Mouse (Mus musculus) G1E (cell line): ENCODE data around the gene Cdc42bpg. TPM values are rescaled to one million over a fixed set of nuclear protein-coding genes. Genes with fewer than 3 reads are reported as not detected.
A peak's percentile ranks its signal among the peaks of the same experiment; 100 is the strongest.

Experiments used
- ATAC-seq: 2 replicates; pipeline ENCODE4 v1.8.0; 2016; ENCODE audit warnings: mild to moderate bottlenecking; ENCODE audit not compliant: insufficient number of reproducible peaks, poor library complexity, low FRiP score, severe bottlenecking; ENCODE audit errors: extremely low read depth
- DNase-seq: peaks from one replicate; pipeline ENCODE4 v3.0.0; 2012; ENCODE audit warnings: low spot score
- H3K27me3 ChIP-seq: 2 replicates; pipeline ENCODE4 v1.6.1; 2012; ENCODE audit warnings: mild to moderate bottlenecking, low read length, inconsistent platforms; ENCODE audit not compliant: insufficient read depth
- H3K36me3 ChIP-seq: replicated peaks from 2 replicates; pipeline ENCODE3; 2012; ENCODE audit warnings: mild to moderate bottlenecking, inconsistent platforms
- H3K4me1 ChIP-seq: 2 replicates; pipeline ENCODE4 v1.6.1; 2012; ENCODE audit warnings: low read depth, low read length, inconsistent platforms, mixed read lengths; ENCODE audit not compliant: insufficient read depth
- H3K4me3 ChIP-seq: 2 replicates; pipeline ENCODE4 v1.5.1; 2012; ENCODE audit warnings: low read depth, mild to moderate bottlenecking, inconsistent platforms, low read length, moderate library complexity, mixed read lengths
- H3K9me3 ChIP-seq: replicated peaks from 2 replicates; pipeline ENCODE4 v1.6.1; 2012; ENCODE audit warnings: inconsistent platforms
- CTCF ChIP-seq: IDR thresholded peaks from 2 replicates; pipeline ENCODE4 v1.5.1; 2012; ENCODE audit warnings: low read depth, low read length, inconsistent platforms, mixed read lengths
- GATA1 ChIP-seq: IDR thresholded peaks from 2 replicates; pipeline ENCODE4 v1.6.1; 2012; ENCODE audit warnings: borderline replicate concordance, low read length, inconsistent platforms, mixed read lengths
- GATA2 ChIP-seq: IDR thresholded peaks from 2 replicates; pipeline ENCODE4 v1.6.1; 2012; ENCODE audit warnings: low read depth, low read length, inconsistent platforms, borderline replicate concordance
- POLR2AphosphoS5 ChIP-seq: IDR thresholded peaks from 2 replicates; pipeline ENCODE4 v1.6.1; 2012; ENCODE audit warnings: low read depth, low read length, inconsistent platforms; ENCODE audit not compliant: insufficient replicate concordance
- TAL1 ChIP-seq: conservative IDR thresholded peaks from 2 replicates; pipeline ENCODE4 v1.6.1; 2012; ENCODE audit warnings: low read depth, low read length, inconsistent platforms, mixed read lengths
- polyA plus RNA-seq: library from polyadenylated mRNA; stranded (reverse); fragments of >175 nt; gene quantifications from 2 replicates; pipeline ENCODE4 v1.2.3, GENCODE M21; 2012
- total RNA-seq, 2 experiments: library from RNA; stranded (forward) in 1 of 2; stranded (reverse) in 1 of 2; fragments of 200-1000 nt in 1 of 2; fragments of >200 nt in 1 of 2; fragmentation: Nextera tagmentation in 1 of 2; gene quantifications; 2 replicates each; pipeline ENCODE4 v1.2.3; 2014 to 2017

Cdc42bpg gene
- total and polyA plus RNA-seq, 3 experiments: 2.0 to 14.1 (median 5.0) TPM

DNA sequence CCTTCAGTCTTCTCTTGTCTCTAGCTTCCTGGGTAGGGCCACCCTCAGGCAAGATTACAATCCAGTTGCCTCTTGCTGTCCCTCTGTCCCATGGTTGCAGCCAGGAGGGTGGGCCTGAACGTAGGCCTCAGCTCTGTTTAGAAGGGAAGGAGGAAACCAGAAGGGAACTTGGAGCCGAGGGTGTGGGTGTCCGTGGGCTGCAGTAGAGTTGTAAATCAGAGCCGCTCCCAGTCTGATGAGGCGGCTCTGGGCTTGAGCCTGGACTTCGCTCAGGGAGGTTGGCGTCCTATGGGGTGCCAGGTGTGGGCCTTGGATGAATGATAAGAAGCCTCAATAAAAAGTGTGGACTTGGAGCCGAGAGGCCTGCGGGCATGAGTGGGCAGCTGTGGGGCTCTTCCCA lies 42.1 kb upstream of the Cdc42bpg start:
- peaks cover 37% of the 10 kb centered on the region for H3K36me3 ChIP-seq
- TF ChIP-seq CTCF (no peak), GATA2 (no peak), POLR2AphosphoS5 (no peak), GATA1 (no peak), TAL1 (no peak)
- no peak overlapping the region for H3K4me3 ChIP-seq
- peaks cover 19% of the 10 kb centered on the region for H3K4me1 ChIP-seq
- H3K9me3 ChIP-seq: 0 out of 2 replicates have a peak, but pooled peaks cover 2% of the 10 kb centered on the region
- DNase-seq (no peak), ATAC-seq (no peak)
- peaks cover 21% of the 10 kb centered on the region for H3K27me3 ChIP-seq

- ATAC-seq (no peak), DNase-seq (no peak)
- no peak for TF ChIP-seq POLR2AphosphoS5
- no peak for TF ChIP-seq TAL1
- no peak for TF ChIP-seq CTCF
- no peak for TF ChIP-seq GATA2
- TF ChIP-seq GATA1: no peak
- H3K4me1 ChIP-seq: peaks cover 19% of the 10 kb centered on the region
- peaks cover 21% of the 10 kb centered on the region for H3K27me3 ChIP-seq
- H3K36me3 ChIP-seq: peaks cover 32% of the 10 kb centered on the region
- 0 out of 2 replicates have a peak, but pooled peaks cover 2% of the 10 kb centered on the region for H3K9me3 ChIP-seq
- no peak overlapping the region for H3K4me3 ChIP-seq
Measured at GRCm38 (mm10) chr19:6264945-6265344, 41.3 kb upstream of the Cdc42bpg start.

- H3K36me3 ChIP-seq: peaks cover 24% of the 10 kb centered on the region
- ATAC-seq (no peak), DNase-seq (no peak)
- peaks cover 21% of the 10 kb centered on the region for H3K27me3 ChIP-seq
- peaks cover 20% of the 10 kb centered on the region for H3K4me1 ChIP-seq
- TF ChIP-seq GATA2 (no peak), POLR2AphosphoS5 (no peak), GATA1 (no peak), TAL1 (no peak), CTCF (no peak)
- H3K9me3 ChIP-seq: 0 out of 2 replicates have a peak, but pooled peaks cover 2% of the 10 kb centered on the region
- H3K4me3 ChIP-seq: no peak overlapping the region
Measured at GRCm38 (mm10) chr19:6265727-6266182, 40.5 kb upstream of the Cdc42bpg start.

- ATAC-seq (no peak), DNase-seq (no peak)
- Histone ChIP-seq H3K27me3 (peaks cover 21% of the 10 kb centered on the region), H3K4me3 (no peak overlapping the region), H3K9me3 (no peaks in the 10 kb centered on the region), H3K4me1 (peaks cover 21% of the 10 kb centered on the region), H3K36me3 (peaks cover 8% of the 10 kb centered on the region)
- no peak for TF ChIP-seq CTCF
- TF ChIP-seq GATA2: no peak
- TF ChIP-seq POLR2AphosphoS5: no peak
- TF ChIP-seq TAL1: no peak
- TF ChIP-seq GATA1: no peak
Measured at GRCm38 (mm10) chr19:6267306-6268169, 38.7 kb upstream of the Cdc42bpg start.

- Histone ChIP-seq H3K36me3 (peaks cover 2% of the 10 kb centered on the region), H3K4me3 (no peak overlapping the region), H3K9me3 (no peaks in the 10 kb centered on the region), H3K27me3 (peaks cover 21% of the 10 kb centered on the region), H3K4me1 (peaks cover 16% of the 10 kb centered on the region; the same call in 1 of the 2 replicates)
- ATAC-seq (no peak), DNase-seq (peak; percentile 68)
- TF ChIP-seq POLR2AphosphoS5 (no peak), CTCF (peak; percentile 93)
Measured at GRCm38 (mm10) chr19:6268170-6268528, 38.1 kb upstream of the Cdc42bpg start.

GRCm38 (mm10) chr19:6268670-6269132 lies 37.6 kb upstream of the Cdc42bpg start:
- no peaks in the 10 kb centered on the region for H3K9me3 ChIP-seq
- peaks cover 20% of the 10 kb centered on the region for H3K4me1 ChIP-seq
- ATAC-seq (no peak), DNase-seq (no peak)
- H3K27me3 ChIP-seq: peaks cover 21% of the 10 kb centered on the region
- TF ChIP-seq GATA1 (no peak), GATA2 (no peak), TAL1 (no peak), CTCF (no peak), POLR2AphosphoS5 (no peak)
- H3K4me3 ChIP-seq: no peak overlapping the region
- H3K36me3 ChIP-seq: peaks cover 5% of the 10 kb centered on the region
